Mouse (Mus musculus) 3T3-L1 (cell line): Measurements from ENCODE around the gene Tbc1d10b.
A peak's percentile ranks its signal among the peaks of the same experiment; 100 is the strongest.
"Not testable (repeated sequence)": the region's sequence is repeated elsewhere in the genome, so short reads cannot be mapped to it uniquely, and the experiment has no call there.

Experiments
- DNase-seq: peaks from one replicate; pipeline ENCODE4 v3.0.0-alpha.2; 2015; ENCODE audit warnings: low read depth, low spot score

Gene Tbc1d10b

GRCm38 (mm10) chr7:127208295-127208552, at the start of gene Tbc1d10b:
Tbc1d10b (minus strand) TSS chr7:127208468.
- no peak for DNase-seq

- no peak for DNase-seq
These were observed 48.2 kb upstream of the Tbc1d10b start for GRCm38 (mm10) chr7:127256518-127256917.

- no peak for DNase-seq
These were observed 47.7 kb upstream of the Tbc1d10b start for GRCm38 (mm10) chr7:127255965-127256364.

- DNase-seq: no peak
These were observed 46.7 kb upstream of the Tbc1d10b start for GRCm38 (mm10) chr7:127255008-127255407.

GRCm38 (mm10) chr7:127253821-127254769, 45.8 kb upstream of the Tbc1d10b start:
- peak; percentile 82 for DNase-seq

- DNase-seq: no peak
These were observed 45.1 kb upstream of the Tbc1d10b start for GRCm38 (mm10) chr7:127253341-127253740.

GRCm38 (mm10) chr7:127252414-127252813, 44.1 kb upstream of the Tbc1d10b start:
- DNase-seq: peak; percentile 59

GRCm38 (mm10) chr7:127250511-127250910, 42.2 kb upstream of the Tbc1d10b start:
- not testable (repeated sequence) for DNase-seq

GRCm38 (mm10) chr7:127244658-127245510, 36.6 kb upstream of the Tbc1d10b start:
- peak; percentile 33 for DNase-seq

GRCm38 (mm10) chr7:127243870-127244657, 35.8 kb upstream of the Tbc1d10b start, which contains the start of gene Zfp771:
Zfp771 (plus strand) TSS chr7:127244274.
- peak; percentile 89 for DNase-seq

- DNase-seq: peak; percentile 60
These were observed 35.1 kb upstream of the Tbc1d10b start for GRCm38 (mm10) chr7:127243361-127243867.

GRCm38 (mm10) chr7:127234777-127235176, 26.5 kb upstream of the Tbc1d10b start:
- no peak for DNase-seq

- DNase-seq: no peak
These were observed 25.5 kb upstream of the Tbc1d10b start for GRCm38 (mm10) chr7:127233765-127234164.

- DNase-seq: peak; percentile 31
These were observed 25.1 kb upstream of the Tbc1d10b start for GRCm38 (mm10) chr7:127233368-127233749.

- DNase-seq: peak; percentile 78
These were observed 24.5 kb upstream of the Tbc1d10b start, which contains the start of the genes Zfp553 and Sept1 for GRCm38 (mm10) chr7:127232622-127233367. Zfp553 (plus strand) TSS chr7:127233061. Sept1 (minus strand) TSS chr7:127233130.

GRCm38 (mm10) chr7:127231826-127232621, 23.8 kb upstream of the Tbc1d10b start:
- DNase-seq: peak; percentile 25

- DNase-seq: no peak
These were observed 23.1 kb upstream of the Tbc1d10b start for GRCm38 (mm10) chr7:127231376-127231775.

GRCm38 (mm10) chr7:127228615-127229303, 20.5 kb upstream of the Tbc1d10b start:
- DNase-seq: peak; percentile 88
